Mouse (Mus musculus): ENCODE measurements around the gene Akr1b3.

DNA sequence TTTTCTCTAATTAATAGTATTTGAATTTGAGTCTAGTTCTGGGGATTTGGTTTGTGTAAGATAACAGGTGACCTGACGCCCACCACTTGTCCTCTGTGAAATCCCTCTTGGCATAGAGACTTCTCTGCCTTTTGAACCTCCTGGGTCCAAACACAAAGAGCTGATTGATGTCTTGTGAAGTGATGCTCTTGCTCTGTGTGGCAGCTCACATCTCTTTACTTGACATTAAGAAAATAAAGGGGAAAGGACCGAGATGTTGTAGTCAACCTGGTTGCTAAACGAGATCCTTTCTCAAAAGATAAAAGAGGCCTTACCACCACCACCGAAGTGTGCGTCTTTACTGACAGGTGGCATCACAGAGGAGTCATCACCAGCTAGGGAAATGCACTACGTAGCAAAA, 1.4 kb upstream of the Akr1b3 start:
- TF ChIP-seq CTCF (conservative IDR thresholded peaks at IDR 0.05; ENCODE audit: low read length) (no peak), NANOG (IDR thresholded peaks at IDR 0.05; ENCODE audit: borderline replicate concordance, low read length) (no peak), POU5F1 (IDR thresholded peaks at IDR 0.05; ENCODE audit: borderline replicate concordance, low read length) (no peak)

All from E14TG2a.4 (cell line).